Mouse (Mus musculus): Measurements from ENCODE around the gene Wrap73. TPM values are rescaled to one million over a fixed set of nuclear protein-coding genes. Genes with fewer than 3 reads are reported as not detected.

Gene Wrap73
- polyA plus RNA-seq, 1 experiment from 2014 or later, result 46.0 TPM

DNA sequence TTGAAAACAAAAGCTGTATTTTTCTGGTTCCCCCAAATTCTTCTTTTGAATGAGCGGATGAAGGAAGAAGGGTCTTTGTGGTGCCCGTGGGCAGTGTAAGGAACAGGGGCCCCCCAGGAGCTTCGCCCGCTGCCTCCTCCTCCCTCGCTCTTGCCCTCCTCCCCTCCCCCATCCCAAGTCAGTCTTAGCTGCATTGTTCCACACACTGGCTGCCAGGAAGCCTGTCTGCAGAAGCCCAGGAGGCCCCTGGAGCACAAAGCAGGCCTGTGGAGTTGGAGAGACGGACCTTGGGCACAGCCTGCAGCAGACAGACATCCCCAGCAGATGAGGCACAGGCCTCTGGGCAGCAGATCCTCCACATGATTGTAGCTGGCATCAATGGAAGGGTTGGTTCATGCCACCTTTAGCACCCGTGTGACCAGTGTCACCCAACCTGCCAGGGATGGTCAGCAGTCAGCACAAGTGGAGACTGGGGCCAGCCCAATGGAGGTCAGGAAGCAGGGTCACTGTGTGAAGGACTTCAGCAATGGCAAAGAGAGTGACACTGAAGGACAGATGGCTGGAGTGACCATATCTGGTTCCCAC is 56.3 kb downstream of the Wrap73 start:
- H3K9me3 ChIP-seq, result no peaks in the 10 kb centered on the region
- H3K4me2 ChIP-seq, result no peak overlapping the region
- 12% methylated on average over 7 of the region's 7 CpGs for WGBS
- peak; percentile 53; the same call in 1 of the 2 replicates for ATAC-seq (ENCODE audit: low FRiP score)
- peaks cover 30% of the 10 kb centered on the region for H3K4me1 ChIP-seq (replicated peaks)
- H3K36me3 ChIP-seq, result no peaks in the 10 kb centered on the region
- no peak overlapping the region for H3K9ac ChIP-seq
- H3K27me3 ChIP-seq, result no peaks in the 10 kb centered on the region
- peak overlapping the region; percentile 77; the same call in 1 of the 2 replicates for H3K27ac ChIP-seq
- H3K4me3 ChIP-seq, result no peak overlapping the region

DNA sequence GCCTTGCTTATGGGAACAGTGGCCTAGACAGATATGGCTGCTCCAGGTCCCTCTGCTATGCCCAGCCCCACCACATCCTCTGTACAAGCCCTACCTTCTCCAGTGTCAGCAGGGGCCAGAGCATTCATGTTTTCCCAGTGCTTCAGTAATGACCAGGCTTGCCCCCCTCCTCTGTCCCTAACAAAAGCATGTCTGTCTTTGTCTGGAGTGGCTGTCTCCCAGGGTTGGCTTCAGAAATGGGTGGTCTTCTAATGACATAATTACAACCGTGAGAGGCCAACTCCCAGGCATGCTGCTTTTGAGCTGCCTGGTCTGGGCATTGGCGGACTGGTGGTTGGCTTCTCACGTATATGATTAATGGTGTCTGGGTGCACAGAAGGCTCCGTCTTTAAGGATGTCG is 59.3 kb downstream of the Wrap73 start:
- H3K4me3 ChIP-seq, result no peak overlapping the region
- H3K36me3 ChIP-seq, result no peaks in the 10 kb centered on the region
- no peaks in the 10 kb centered on the region for H3K9me3 ChIP-seq
- H3K4me1 ChIP-seq (replicated peaks), result peaks cover 30% of the 10 kb centered on the region
- H3K27me3 ChIP-seq, result no peaks in the 10 kb centered on the region
- 50% methylated on average over 5 of the region's 5 CpGs for WGBS
- H3K9ac ChIP-seq, result no peak overlapping the region
- H3K27ac ChIP-seq, result no peak overlapping the region
- H3K4me2 ChIP-seq, result no peak overlapping the region
- no peak for ATAC-seq (ENCODE audit: low FRiP score)

DNA sequence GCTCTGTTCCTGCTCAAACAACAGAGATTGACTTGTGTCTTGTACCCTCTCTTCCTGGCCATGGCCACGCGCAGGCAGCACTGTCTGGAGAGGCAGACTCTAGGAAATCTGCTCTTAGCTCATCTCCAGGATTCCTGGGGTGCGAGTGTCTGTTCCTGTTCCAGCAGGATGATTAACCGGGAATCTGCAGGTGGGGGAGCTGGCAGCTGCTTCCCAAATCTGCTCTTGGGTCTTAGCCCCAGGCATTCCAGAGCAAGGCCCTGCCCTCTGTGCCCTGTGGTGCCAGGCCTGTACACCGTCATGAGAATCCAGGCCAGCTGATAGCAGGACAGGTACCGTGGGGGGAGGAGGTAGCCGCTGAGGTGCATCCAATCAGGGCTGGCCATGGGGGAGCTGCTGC is 62.4 kb downstream of the Wrap73 start:
- Histone ChIP-seq H3K4me3 (no peak overlapping the region), H3K27me3 (no peaks in the 10 kb centered on the region), H3K9ac (0 out of 2 replicates have a peak overlapping the region, but pooled peaks have one; percentile 3), H3K9me3 (no peaks in the 10 kb centered on the region), H3K36me3 (no peaks in the 10 kb centered on the region), H3K4me2 (no peak overlapping the region), H3K27ac (no peak overlapping the region), H3K4me1 (replicated peaks) (peaks cover 14% of the 10 kb centered on the region)
- 77% methylated on average over 7 of the region's 7 CpGs for WGBS
- no peak for ATAC-seq (ENCODE audit: low FRiP score)

DNA sequence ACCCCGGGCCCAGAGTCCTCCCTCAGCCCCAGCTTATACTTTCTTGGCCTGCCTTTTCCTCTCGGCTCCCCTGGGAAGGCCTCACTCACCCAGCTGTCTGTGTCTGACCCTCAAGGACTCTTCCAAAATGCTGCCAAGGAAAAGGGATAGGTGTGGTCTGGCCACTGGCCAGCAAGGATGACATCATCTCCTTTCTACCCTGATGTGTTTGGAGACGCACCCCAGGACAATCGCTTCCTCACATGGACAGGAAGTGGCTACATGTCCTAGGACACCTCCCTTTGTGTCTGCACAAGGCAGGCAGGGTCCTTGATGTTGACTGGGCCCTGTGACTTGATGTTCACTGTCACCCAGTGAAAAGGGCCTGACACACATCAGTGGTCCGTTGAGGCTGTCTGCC is 63.2 kb downstream of the Wrap73 start:
- Histone ChIP-seq H3K4me2 (no peak overlapping the region), H3K4me1 (replicated peaks) (peaks cover 17% of the 10 kb centered on the region), H3K27me3 (no peaks in the 10 kb centered on the region), H3K36me3 (no peaks in the 10 kb centered on the region), H3K4me3 (no peak overlapping the region), H3K9ac (no peak overlapping the region), H3K27ac (no peak overlapping the region), H3K9me3 (no peaks in the 10 kb centered on the region)
- WGBS, result 75% methylated on average over 5 of the region's 5 CpGs
- no peak for ATAC-seq (ENCODE audit: low FRiP score)

DNA sequence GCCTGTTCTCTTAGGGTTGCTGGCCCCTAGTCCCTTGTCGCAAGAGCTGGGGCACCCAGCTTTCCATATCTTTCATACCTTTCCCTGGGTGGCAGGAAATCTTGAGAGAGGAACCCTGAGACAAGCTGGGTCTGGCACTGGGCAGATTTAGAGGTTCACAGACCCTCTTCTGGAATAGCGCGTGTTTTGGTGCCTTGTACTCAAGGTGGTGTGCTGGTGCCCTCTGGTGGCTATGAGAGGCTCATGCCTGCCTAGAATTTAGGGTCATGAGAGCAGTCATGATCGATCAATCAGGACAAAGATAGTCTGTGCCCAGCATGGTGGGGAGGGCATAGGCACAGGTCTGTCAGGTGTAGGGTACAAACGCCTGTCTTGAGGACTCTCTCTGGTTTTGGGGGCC is 65.1 kb downstream of the Wrap73 start:
- no peak overlapping the region for H3K27ac ChIP-seq
- no peak overlapping the region for H3K9ac ChIP-seq
- no peaks in the 10 kb centered on the region for H3K9me3 ChIP-seq
- peaks cover 11% of the 10 kb centered on the region for H3K4me1 ChIP-seq (replicated peaks)
- no peaks in the 10 kb centered on the region for H3K36me3 ChIP-seq
- 15% methylated on average over 5 of the region's 5 CpGs for WGBS
- H3K4me3 ChIP-seq, result no peak overlapping the region
- no peak overlapping the region for H3K4me2 ChIP-seq
- H3K27me3 ChIP-seq, result no peaks in the 10 kb centered on the region
- peak; percentile 37 for ATAC-seq (ENCODE audit: low FRiP score)

DNA sequence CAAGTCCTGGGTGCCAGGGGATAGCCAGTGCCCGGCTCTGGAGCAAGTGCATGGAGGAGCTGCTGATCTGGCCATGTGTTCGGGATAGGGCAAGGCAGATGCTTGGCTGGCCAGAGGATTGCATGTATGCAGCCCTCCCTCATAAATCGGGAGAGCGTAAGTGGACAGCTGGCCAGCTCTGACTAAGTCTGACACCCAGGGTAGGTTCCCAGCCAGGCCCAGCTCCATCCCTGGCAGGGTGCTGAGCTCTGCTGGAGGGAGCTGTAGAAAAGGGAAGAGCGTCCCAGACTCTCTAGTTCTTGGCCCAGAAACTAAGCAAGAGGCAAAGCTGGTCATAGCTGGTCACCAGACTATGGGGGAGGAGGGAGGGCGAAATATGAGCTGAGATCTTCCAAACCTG is 66.9 kb downstream of the Wrap73 start:
- ATAC-seq (ENCODE audit: low FRiP score), result no peak
- Histone ChIP-seq H3K4me3 (no peak overlapping the region), H3K36me3 (no peaks in the 10 kb centered on the region), H3K27ac (no peak overlapping the region), H3K4me1 (replicated peaks) (peaks cover 15% of the 10 kb centered on the region), H3K27me3 (no peaks in the 10 kb centered on the region), H3K9ac (no peak overlapping the region), H3K9me3 (no peaks in the 10 kb centered on the region), H3K4me2 (no peak overlapping the region)
- WGBS, result 72% methylated on average over 6 of the region's 6 CpGs

DNA sequence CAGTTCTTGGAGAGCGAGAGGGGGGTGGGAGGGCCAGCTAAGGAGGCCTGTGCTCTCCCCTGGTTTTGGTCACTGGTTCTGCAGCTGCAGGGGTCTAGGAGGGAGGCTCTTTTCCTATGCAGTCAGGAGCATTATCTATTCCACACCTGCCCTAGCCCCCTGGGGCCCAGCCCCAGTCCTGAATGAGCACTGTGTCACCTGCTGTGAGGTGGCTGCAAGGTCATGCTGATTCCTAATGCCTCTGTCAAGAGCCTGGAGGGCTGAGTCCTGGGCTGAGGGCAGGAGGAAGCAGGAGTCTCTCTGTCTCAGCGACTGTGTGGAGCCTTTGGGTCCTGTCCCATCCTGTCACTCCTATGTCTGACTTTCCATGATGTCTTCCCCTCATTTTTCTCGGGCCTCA is 67.7 kb downstream of the Wrap73 start:
- Histone ChIP-seq H3K9me3 (no peaks in the 10 kb centered on the region), H3K27ac (no peak overlapping the region), H3K9ac (0 out of 2 replicates have a peak overlapping the region, but pooled peaks have one; percentile 19), H3K4me1 (replicated peaks) (peaks cover 15% of the 10 kb centered on the region), H3K4me3 (no peak overlapping the region), H3K36me3 (no peaks in the 10 kb centered on the region), H3K27me3 (no peaks in the 10 kb centered on the region), H3K4me2 (no peak overlapping the region)
- WGBS, result 21% methylated on average over 3 of the region's 3 CpGs
- no peak for ATAC-seq (ENCODE audit: low FRiP score)

DNA sequence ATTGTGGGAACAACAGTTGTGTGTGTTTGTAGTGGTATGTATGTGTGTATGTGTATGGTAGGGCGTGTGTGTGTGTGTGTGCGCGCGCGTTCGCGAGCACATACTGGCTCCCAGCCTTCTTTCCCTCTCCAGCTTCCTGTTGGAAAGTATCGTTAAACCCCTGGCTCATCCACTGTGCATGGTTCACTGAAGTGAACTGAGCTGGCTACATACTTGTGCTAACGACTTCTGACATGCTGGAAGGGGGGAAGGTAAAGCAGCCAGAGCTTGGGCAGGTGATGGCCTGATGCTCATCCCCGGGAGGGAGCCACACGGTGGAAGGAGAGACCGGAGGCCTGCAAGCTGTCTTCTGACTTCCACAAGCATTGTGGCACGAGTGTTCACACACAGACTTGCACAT is 69.3 kb downstream of the Wrap73 start:
- Histone ChIP-seq H3K27ac (0 out of 2 replicates have a peak overlapping the region, but pooled peaks have one; percentile 14), H3K9me3 (no peaks in the 10 kb centered on the region), H3K4me1 (replicated peaks) (peaks cover 15% of the 10 kb centered on the region), H3K9ac (no peak overlapping the region), H3K36me3 (no peaks in the 10 kb centered on the region), H3K4me3 (no peak overlapping the region), H3K27me3 (no peaks in the 10 kb centered on the region), H3K4me2 (no peak overlapping the region)
- WGBS, result 83% methylated on average over 13 of the region's 13 CpGs
- no peak for ATAC-seq (ENCODE audit: low FRiP score)

DNA sequence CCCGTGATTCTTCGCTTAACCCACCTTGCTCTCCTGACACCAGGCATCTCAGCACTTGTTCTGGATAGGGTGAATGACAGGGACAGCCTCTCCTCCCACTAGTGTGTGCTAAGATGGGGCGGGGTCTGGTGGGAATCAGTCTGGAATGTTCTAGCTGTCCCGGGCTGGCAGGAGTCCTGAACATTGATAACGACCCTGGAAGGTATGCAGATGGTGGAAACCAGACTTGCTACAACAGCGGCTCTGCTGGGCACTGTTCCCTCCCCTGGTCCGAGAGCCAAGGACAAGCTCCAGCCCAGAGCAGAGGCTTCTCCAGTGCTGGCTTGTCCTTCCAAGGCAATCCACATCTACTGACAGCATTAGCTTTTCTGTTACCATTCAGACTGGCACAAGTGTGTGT is 71.4 kb downstream of the Wrap73 start:
- H3K27ac ChIP-seq, result no peak overlapping the region
- H3K9me3 ChIP-seq, result no peaks in the 10 kb centered on the region
- H3K36me3 ChIP-seq, result no peaks in the 10 kb centered on the region
- peaks cover 15% of the 10 kb centered on the region for H3K4me1 ChIP-seq (replicated peaks)
- no peak overlapping the region for H3K4me2 ChIP-seq
- no peak overlapping the region for H3K4me3 ChIP-seq
- H3K9ac ChIP-seq, result no peak overlapping the region
- ATAC-seq (ENCODE audit: low FRiP score), result no peak
- no peaks in the 10 kb centered on the region for H3K27me3 ChIP-seq
- WGBS, result 80% methylated on average over 7 of the region's 7 CpGs

DNA sequence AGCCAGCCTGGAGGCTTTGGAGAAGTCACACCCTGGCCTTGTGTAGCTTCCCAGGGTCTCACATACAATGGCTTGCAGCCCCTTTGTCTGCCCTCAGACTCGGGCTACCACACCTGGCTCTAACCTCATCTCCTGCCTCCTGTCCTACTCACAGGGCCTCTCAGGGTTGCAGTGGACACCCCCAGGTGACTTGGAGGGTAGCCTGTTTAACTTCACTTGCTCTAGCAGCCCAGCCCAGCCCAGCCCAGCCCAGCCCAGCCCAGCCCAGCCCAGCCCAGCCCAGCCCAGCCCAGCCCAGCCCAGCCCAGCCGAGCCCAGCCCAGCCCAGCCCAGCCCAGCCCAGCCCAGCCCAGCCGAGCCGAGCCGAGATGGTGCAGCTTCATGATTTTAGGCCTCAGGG is 71.9 kb downstream of the Wrap73 start:
- Histone ChIP-seq H3K4me1 (replicated peaks) (peaks cover 15% of the 10 kb centered on the region), H3K27me3 (no peaks in the 10 kb centered on the region), H3K4me3 (no peak overlapping the region), H3K27ac (no peak overlapping the region), H3K4me2 (no peak overlapping the region), H3K9me3 (no peaks in the 10 kb centered on the region), H3K9ac (no peak overlapping the region), H3K36me3 (no peaks in the 10 kb centered on the region)
- no peak for ATAC-seq (ENCODE audit: low FRiP score)
- 13% methylated on average over 5 of the region's 5 CpGs for WGBS

Other genes with a start within 250 kb of the Wrap73 start
- gene A430005L14Rik, start 185.1 kb upstream of the Wrap73 start, polyA plus RNA-seq (2015; fragmentation: Nextera tagmentation; extraction: Ambion mirVana), result 65.7 and 69.2 TPM in 2 replicates
- 10.1 and 12.5 TPM in 2 replicates for gene Dffb, start 167.2 kb upstream of the Wrap73 start, polyA plus RNA-seq (2015; fragmentation: Nextera tagmentation; extraction: Ambion mirVana)
- 16.1 and 19.9 TPM in 2 replicates for gene Cep104, start 167.2 kb upstream of the Wrap73 start, polyA plus RNA-seq (2015; fragmentation: Nextera tagmentation; extraction: Ambion mirVana)
- gene Lrrc47, start 130.6 kb upstream of the Wrap73 start, polyA plus RNA-seq (2015; fragmentation: Nextera tagmentation; extraction: Ambion mirVana), result 20.3 and 24.4 TPM in 2 replicates
- gene Smim1, start 116.1 kb upstream of the Wrap73 start, polyA plus RNA-seq (2015; fragmentation: Nextera tagmentation; extraction: Ambion mirVana), result 7.3 and 8.1 TPM in 2 replicates
- gene Ccdc27, start 99.7 kb upstream of the Wrap73 start, polyA plus RNA-seq (2015; fragmentation: Nextera tagmentation; extraction: Ambion mirVana), result not detected in 2 replicates
- 0.36 and 0.97 TPM in 2 replicates for gene Trp73, start 2.2 kb upstream of the Wrap73 start, polyA plus RNA-seq (2015; fragmentation: Nextera tagmentation; extraction: Ambion mirVana)
- gene Tprgl, start 18.3 kb downstream of the Wrap73 start, polyA plus RNA-seq (2015; fragmentation: Nextera tagmentation; extraction: Ambion mirVana), result 160 and 169 TPM in 2 replicates
- 9.6 and 10.2 TPM in 2 replicates for gene Megf6, start 28.4 kb downstream of the Wrap73 start, polyA plus RNA-seq (2015; fragmentation: Nextera tagmentation; extraction: Ambion mirVana)
- gene Arhgef16, start 159.3 kb downstream of the Wrap73 start, polyA plus RNA-seq (2015; fragmentation: Nextera tagmentation; extraction: Ambion mirVana), result 0.88 and 1.2 TPM in 2 replicates
- not detected in 2 replicates for gene B230104I21Rik, start 193.8 kb downstream of the Wrap73 start, polyA plus RNA-seq (2015; fragmentation: Nextera tagmentation; extraction: Ambion mirVana)